Mouse (Mus musculus) mouse embryonic stem cell (cell line): ENCODE data around the gene Mad1l1.

Source experiments
- in situ Hi-C, 2 experiments: fragments of 300-500 bp; cut with MboI; formaldehyde crosslinking; loops; 1 replicate in 1 of 2; 3 replicates in 1 of 2; pipeline ENCODE4 v1.14.3; 2019 to 2020; ENCODE audit warnings: low sequenced_read_pairs in 2 of 2, low pct_unique_long_range_greater_than_20kb in 1 of 2, mixed read lengths in 1 of 2; ENCODE audit not compliant: unreplicated experiment in 1 of 2

Mad1l1 gene

GRCm38 (mm10) chr5:140167080-140167479 lies 154.3 kb downstream of the Mad1l1 start:
- in situ Hi-C loops, result no loop called here

- in situ Hi-C loops, result no loop called here
Measured at GRCm38 (mm10) chr5:140163947-140164346, 157.4 kb downstream of the Mad1l1 start.

- in situ Hi-C loops, result no loop called here
Measured at GRCm38 (mm10) chr5:140162071-140162845, 159.1 kb downstream of the Mad1l1 start.

- in situ Hi-C loops, result no loop called here
Measured at GRCm38 (mm10) chr5:140159007-140159406, 162.3 kb downstream of the Mad1l1 start.

- in situ Hi-C loops, result no loop called here
Measured at GRCm38 (mm10) chr5:140157886-140158627, 163.3 kb downstream of the Mad1l1 start.

GRCm38 (mm10) chr5:140154166-140154565 lies 167.2 kb downstream of the Mad1l1 start:
- in situ Hi-C loops, result no loop called here

GRCm38 (mm10) chr5:140151871-140152270 lies 169.5 kb downstream of the Mad1l1 start:
- in situ Hi-C loops, result no loop called here

GRCm38 (mm10) chr5:140151180-140151579 lies 170.2 kb downstream of the Mad1l1 start:
- in situ Hi-C loops, result no loop called here

GRCm38 (mm10) chr5:140150694-140151093 lies 170.7 kb downstream of the Mad1l1 start:
- in situ Hi-C loops, result no loop called here

- in situ Hi-C loops, result no loop called here
Measured at GRCm38 (mm10) chr5:140150136-140150535, 171.2 kb downstream of the Mad1l1 start.

GRCm38 (mm10) chr5:140149298-140149697 lies 172.1 kb downstream of the Mad1l1 start:
- in situ Hi-C loops, result no loop called here

- in situ Hi-C loops, result no loop called here
Measured at GRCm38 (mm10) chr5:140143541-140143940, 177.8 kb downstream of the Mad1l1 start.

- in situ Hi-C loops, result no loop called here
Measured at GRCm38 (mm10) chr5:140141336-140141735, 180.0 kb downstream of the Mad1l1 start.

- in situ Hi-C loops, result no loop called here
Measured at GRCm38 (mm10) chr5:140140214-140140613, 181.1 kb downstream of the Mad1l1 start.

GRCm38 (mm10) chr5:140135734-140136625 lies 185.4 kb downstream of the Mad1l1 start:
- in situ Hi-C loops, result no loop called here

GRCm38 (mm10) chr5:140134021-140134420 lies 187.3 kb downstream of the Mad1l1 start:
- in situ Hi-C loops, result no loop called here

- in situ Hi-C loops, result no loop called here
Measured at GRCm38 (mm10) chr5:140128414-140128981, 192.9 kb downstream of the Mad1l1 start.

- in situ Hi-C loops, result no loop called here
Measured at GRCm38 (mm10) chr5:140127981-140128380, 193.4 kb downstream of the Mad1l1 start.

GRCm38 (mm10) chr5:140124626-140125025 lies 196.7 kb downstream of the Mad1l1 start:
- in situ Hi-C loops, result no loop called here
